Mouse (Mus musculus): ENCODE measurements around the gene Gc. TPM values are rescaled to one million over a fixed set of nuclear protein-coding genes. Genes with fewer than 3 reads are reported as not detected.

Gene Gc
- total RNA-seq, 1 experiment from 2014 or later: not detected

- ATAC-seq (replicated peaks in 1 of 2; ENCODE audit: insufficient read depth in 1 of 2, low FRiP score in 2 of 2, low TSS enrichment in 1 of 2, low read depth in 1 of 2, poor library complexity in 2 of 2, severe bottlenecking in 2 of 2): peak; percentile 53 to 67
Observed at GRCm38 (mm10) chr5:89384204-89384603, 73.5 kb downstream of the Gc start.

GRCm38 (mm10) chr5:89381340-89381739 lies 76.4 kb downstream of the Gc start:
- ATAC-seq (replicated peaks in 1 of 2; ENCODE audit: insufficient read depth in 1 of 2, low FRiP score in 2 of 2, low TSS enrichment in 1 of 2, low read depth in 1 of 2, poor library complexity in 2 of 2, severe bottlenecking in 2 of 2): no peak

GRCm38 (mm10) chr5:89370140-89370539 lies 87.6 kb downstream of the Gc start:
- no peak for ATAC-seq (replicated peaks in 1 of 2; ENCODE audit: insufficient read depth in 1 of 2, low FRiP score in 2 of 2, low TSS enrichment in 1 of 2, low read depth in 1 of 2, poor library complexity in 2 of 2, severe bottlenecking in 2 of 2)

GRCm38 (mm10) chr5:89368045-89368743 lies 89.5 kb downstream of the Gc start:
- no peak for ATAC-seq (replicated peaks in 1 of 2; ENCODE audit: insufficient read depth in 1 of 2, low FRiP score in 2 of 2, low TSS enrichment in 1 of 2, low read depth in 1 of 2, poor library complexity in 2 of 2, severe bottlenecking in 2 of 2)

Other genes with a start within 250 kb of the Gc start
- gene Npffr2, start 69.5 kb upstream of the Gc start, total RNA-seq (2017): not detected in 2 replicates